Mouse (Mus musculus) stomach, postnatal 0 days (tissue): ENCODE measurements around the gene Slc15a2. TPM values are rescaled to one million over a fixed set of nuclear protein-coding genes. Genes with fewer than 3 reads are reported as not detected.

Experiments used
- ATAC-seq: fragments of 200-750 bp; cut with Nextera tagmentation; 2 replicates; pipeline ENCODE4 v1.8.0; 2017; ENCODE audit not compliant: low FRiP score, low TSS enrichment
- DNase-seq: peaks from one replicate; pipeline ENCODE4 v3.0.0-alpha.2; 2016; ENCODE audit warnings: low spot score
- H3K27ac ChIP-seq: fragments of 300-500 bp; sonication (generic); replicated peaks from 2 replicates; pipeline ENCODE4 v1.5.1; 2014; ENCODE audit warnings: mild to moderate bottlenecking, control low read depth
- H3K27me3 ChIP-seq: fragments of 300-500 bp; sonication (generic); 2 replicates; pipeline ENCODE4 v1.6.1; 2014; ENCODE audit warnings: low read length; ENCODE audit not compliant: control insufficient read depth, insufficient read depth
- H3K36me3 ChIP-seq: fragments of 300-500 bp; sonication (generic); 2 replicates; pipeline ENCODE4 v1.6.1; 2014; ENCODE audit warnings: low read length, mixed read lengths; ENCODE audit not compliant: control insufficient read depth, insufficient read depth
- H3K4me1 ChIP-seq: fragments of 300-500 bp; sonication (generic); replicated peaks from 2 replicates; pipeline ENCODE4 v1.6.1; 2014; ENCODE audit warnings: antibody characterized with exemption; ENCODE audit not compliant: control insufficient read depth, insufficient read depth
- H3K4me2 ChIP-seq: fragments of 300-500 bp; sonication (generic); replicated peaks from 2 replicates; pipeline ENCODE4 v1.6.1; 2014; ENCODE audit warnings: low read depth, mild to moderate bottlenecking, control low read depth, moderate library complexity
- H3K4me3 ChIP-seq: fragments of 300-500 bp; sonication (generic); 2 replicates; pipeline ENCODE4 v1.5.1; 2014; ENCODE audit warnings: low read depth, low read length, control low read depth
- H3K9ac ChIP-seq: fragments of 300-500 bp; sonication (generic); 2 replicates; pipeline ENCODE4 v1.6.1; 2014; ENCODE audit warnings: mild to moderate bottlenecking, low read length, control low read depth, mixed read lengths
- H3K9me3 ChIP-seq: fragments of 300-500 bp; sonication (generic); 2 replicates; pipeline ENCODE4 v1.6.1; 2016; ENCODE audit warnings: low read length; ENCODE audit not compliant: control insufficient read depth
- CTCF ChIP-seq: IDR thresholded peaks from 2 replicates; pipeline ENCODE4 v1.5.1; 2016; ENCODE audit warnings: antibody characterized with exemption, low read depth, mild to moderate bottlenecking, moderate library complexity
- EP300 ChIP-seq: optimal IDR thresholded peaks from 2 replicates; pipeline ENCODE3; 2016; ENCODE audit warnings: antibody characterized with exemption
- whole genome bisulfite sequencing: fragments of 180-500 bp; shearing (Covaris S2); extraction: QIAGEN DNeasy Blood & Tissue Kit; methylation state at CpG from one replicate; pipeline ENCODE4 v1.1.7; 2014; 5-methylcytosine and 5-hydroxymethylcytosine counted together
- polyA plus RNA-seq: library from polyadenylated mRNA; unstranded; fragments of >200 nt; fragmentation: Nextera tagmentation; extraction: Ambion mirVana; gene quantifications from 2 replicates; pipeline ENCODE4 v1.2.1, GENCODE M21; 2015

The Slc15a2 gene
- polyA plus RNA-seq, 1 experiment from 2014 or later, result 2.4 TPM

GRCm38 (mm10) chr16:36775658-36776057 is 9.1 kb downstream of the Slc15a2 start:
- DNase-seq (no peak), ATAC-seq (no peak)
- H3K4me2 ChIP-seq, result no peak overlapping the region
- H3K36me3 ChIP-seq, result no peaks in the 10 kb centered on the region
- no peak overlapping the region for H3K27ac ChIP-seq
- no peaks in the 10 kb centered on the region for H3K27me3 ChIP-seq
- WGBS, result 44% methylated on average over 6 of the region's 6 CpGs
- no peaks in the 10 kb centered on the region for H3K9me3 ChIP-seq
- H3K4me1 ChIP-seq, result no peaks in the 10 kb centered on the region
- H3K4me3 ChIP-seq, result no peak overlapping the region
- no peak for TF ChIP-seq EP300
- no peak for TF ChIP-seq CTCF
- H3K9ac ChIP-seq, result no peak overlapping the region

GRCm38 (mm10) chr16:36772996-36773395 is 11.8 kb downstream of the Slc15a2 start:
- no peak overlapping the region for H3K4me3 ChIP-seq
- H3K27me3 ChIP-seq, result no peaks in the 10 kb centered on the region
- H3K9me3 ChIP-seq, result no peaks in the 10 kb centered on the region
- H3K4me2 ChIP-seq, result no peak overlapping the region
- DNase-seq (no peak), ATAC-seq (no peak)
- H3K4me1 ChIP-seq, result no peaks in the 10 kb centered on the region
- no peak overlapping the region for H3K9ac ChIP-seq
- 82% methylated on average over 5 of the region's 5 CpGs for WGBS
- no peak for TF ChIP-seq EP300
- no peak overlapping the region for H3K27ac ChIP-seq
- H3K36me3 ChIP-seq, result no peaks in the 10 kb centered on the region

GRCm38 (mm10) chr16:36771703-36772102 is 13.1 kb downstream of the Slc15a2 start:
- no peaks in the 10 kb centered on the region for H3K9me3 ChIP-seq
- H3K4me3 ChIP-seq, result no peak overlapping the region
- no peaks in the 10 kb centered on the region for H3K4me1 ChIP-seq
- ATAC-seq (no peak), DNase-seq (no peak)
- no peaks in the 10 kb centered on the region for H3K27me3 ChIP-seq
- H3K36me3 ChIP-seq, result no peaks in the 10 kb centered on the region
- H3K27ac ChIP-seq, result no peak overlapping the region
- no peak overlapping the region for H3K9ac ChIP-seq
- no peak overlapping the region for H3K4me2 ChIP-seq
- 92% methylated on average over 3 of the region's 3 CpGs for WGBS
- no peak for TF ChIP-seq EP300
- TF ChIP-seq CTCF, result no peak

GRCm38 (mm10) chr16:36771244-36771643 is 13.5 kb downstream of the Slc15a2 start:
- no peaks in the 10 kb centered on the region for H3K9me3 ChIP-seq
- no peak overlapping the region for H3K4me2 ChIP-seq
- no peaks in the 10 kb centered on the region for H3K27me3 ChIP-seq
- no peak overlapping the region for H3K9ac ChIP-seq
- DNase-seq, result no peak
- H3K4me1 ChIP-seq, result no peaks in the 10 kb centered on the region
- no peak overlapping the region for H3K4me3 ChIP-seq
- no peak for TF ChIP-seq CTCF
- no peak for TF ChIP-seq EP300
- H3K27ac ChIP-seq, result no peak overlapping the region
- no peak for ATAC-seq
- WGBS, result 79% methylated on average over 2 of the region's 2 CpGs
- H3K36me3 ChIP-seq, result no peaks in the 10 kb centered on the region

DNA sequence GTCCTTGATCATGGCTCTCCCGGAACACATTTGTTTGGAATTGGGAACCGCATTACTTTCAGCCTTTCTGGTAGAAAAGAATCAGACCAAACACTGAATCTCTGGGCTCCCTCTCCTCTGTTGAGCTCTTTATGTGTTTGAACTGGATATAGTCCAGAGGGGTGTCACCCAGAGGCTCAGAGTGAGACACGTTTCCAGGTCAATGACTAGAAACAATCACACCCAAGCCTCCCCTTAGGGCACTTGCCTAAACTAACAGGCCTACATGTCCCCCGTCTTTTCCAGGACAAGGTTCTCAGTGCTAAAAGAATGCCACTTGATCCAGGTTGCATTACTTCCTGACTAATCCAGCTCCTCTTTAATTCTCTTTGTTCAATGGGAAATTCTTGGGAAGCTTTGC is 13.9 kb downstream of the Slc15a2 start:
- Histone ChIP-seq H3K4me3 (no peak overlapping the region), H3K36me3 (no peaks in the 10 kb centered on the region), H3K9ac (no peak overlapping the region), H3K9me3 (no peaks in the 10 kb centered on the region), H3K4me1 (no peaks in the 10 kb centered on the region), H3K27me3 (no peaks in the 10 kb centered on the region), H3K4me2 (no peak overlapping the region), H3K27ac (no peak overlapping the region)
- no peak for ATAC-seq
- no peak for DNase-seq
- WGBS, result 64% methylated on average over 4 of the region's 4 CpGs
- TF ChIP-seq CTCF, result no peak
- no peak for TF ChIP-seq EP300

DNA sequence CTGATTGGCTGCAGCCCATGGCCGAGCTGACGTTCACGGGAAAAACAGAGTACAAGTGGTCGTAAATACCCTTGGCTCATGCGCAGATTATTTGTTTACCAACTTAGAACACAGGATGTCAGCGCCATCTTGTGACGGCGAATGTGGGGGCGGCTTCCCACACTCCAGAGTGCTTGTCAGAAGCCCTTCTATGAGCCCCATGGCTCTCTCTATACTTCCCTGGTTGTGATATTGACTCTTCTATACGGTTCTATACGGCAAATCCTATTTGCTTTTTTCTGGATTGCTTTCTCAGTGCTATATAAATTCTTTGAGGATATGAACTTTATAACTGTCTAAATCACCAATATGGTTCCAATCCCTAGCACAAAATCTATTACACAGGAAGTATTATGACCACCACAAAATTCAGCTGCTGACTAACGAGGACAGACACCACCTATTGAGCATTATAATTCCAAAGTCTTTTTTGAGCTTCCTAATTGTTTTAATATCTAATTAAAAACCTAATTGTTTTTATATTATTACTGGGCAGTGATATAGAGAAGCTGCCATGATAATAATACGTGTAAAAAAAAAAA is 14.5 kb downstream of the Slc15a2 start:
- Histone ChIP-seq H3K9ac (no peak overlapping the region), H3K27ac (no peak overlapping the region), H3K4me3 (no peak overlapping the region), H3K4me2 (no peak overlapping the region), H3K4me1 (no peaks in the 10 kb centered on the region), H3K27me3 (no peaks in the 10 kb centered on the region), H3K36me3 (no peaks in the 10 kb centered on the region), H3K9me3 (no peaks in the 10 kb centered on the region)
- ATAC-seq (no peak), DNase-seq (no peak)
- TF ChIP-seq EP300 (no peak), CTCF (no peak)
- WGBS, result 79% methylated on average over 8 of the region's 13 CpGs
